9 mouse cellular contexts compared by ENCODE assay signal in the genomic region with DNA sequence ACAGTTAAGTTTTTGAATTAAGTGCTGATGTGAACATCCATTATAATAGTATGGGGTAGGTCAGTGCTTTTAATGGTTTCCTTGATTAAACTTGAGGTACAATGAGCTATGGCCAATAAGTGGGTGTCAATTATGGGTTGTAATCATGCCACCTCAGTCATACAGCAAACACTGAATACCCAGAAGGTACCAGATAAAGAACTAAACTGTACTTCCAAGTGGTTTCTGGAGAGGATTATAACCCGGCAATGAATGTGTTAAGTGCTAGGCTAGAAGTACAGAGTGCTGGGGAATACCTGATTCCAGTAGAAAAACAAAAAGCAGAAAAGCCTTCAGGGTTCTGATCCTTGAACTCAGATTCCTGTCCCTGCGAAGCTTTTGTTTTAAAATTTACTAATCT. TPM values are rescaled to one million over a fixed set of nuclear protein-coding genes. Genes with fewer than 3 reads are reported as not detected.
A peak's percentile ranks its signal among the peaks of the same experiment; 100 is the strongest.
DNase-seq lines count a peak whose midpoint lies in the region; ATAC-seq lines count a peak whose summit lies in the region.
"Had no signal": no experiment of that assay in that cellular context is flagged by ENCODE, and none has a peak within 500 bp of the region (broad histone marks: within the 10 kb centered on the region; RNA-seq: fewer than 3 reads in every experiment).

No protein-coding gene starts in this region.

- H3K4me2 ChIP-seq in heart, embryonic 15.5 days: peak overlapping the region; percentile 87

- H3K4me1 ChIP-seq in heart, embryonic 15.5 days (replicated peaks): peaks cover 35% of the 10 kb centered on the region
- peaks cover 56% of the 10 kb centered on the region for H3K4me1 ChIP-seq in hindbrain, embryonic 10.5 days (replicated peaks)

- ATAC-seq in heart, embryonic 15.5 days (replicated peaks; ENCODE audit: insufficient number of reproducible peaks, insufficient read depth, low FRiP score, low read depth): no peak
- 0 out of 2 replicates have a peak, but pooled peaks have one; percentile 5 for ATAC-seq in megakaryocyte progenitor cell, adult 5-6 weeks (replicated peaks; ENCODE audit: poor library complexity)
- ATAC-seq in monocyte, adult 5-6 weeks (replicated peaks; ENCODE audit: insufficient number of reproducible peaks, low FRiP score, low TSS enrichment, poor library complexity, severe bottlenecking): no peak
- ATAC-seq: Patski had no signal

- H3K36me3 ChIP-seq in heart, embryonic 15.5 days: no peaks in the 10 kb centered on the region
- H3K36me3 ChIP-seq in hindbrain, embryonic 10.5 days: peaks cover 16% of the 10 kb centered on the region; the same call in 1 of the 2 replicates

- WGBS in heart, embryonic 15.5 days: 3% methylated on average over 2 of the region's 2 CpGs
- WGBS in hindbrain, embryonic 10.5 days: 9% methylated on average over 2 of the region's 2 CpGs

- no peaks in the 10 kb centered on the region for H3K9me3 ChIP-seq in heart, embryonic 15.5 days (replicated peaks)
- H3K9me3 ChIP-seq in hindbrain, embryonic 10.5 days: no peaks in the 10 kb centered on the region

- no peak overlapping the region for H3K27ac ChIP-seq in heart, embryonic 15.5 days
- no peak overlapping the region for H3K27ac ChIP-seq in hindbrain, embryonic 10.5 days

- peak overlapping the region; percentile 95 for H3K4me3 ChIP-seq in heart, embryonic 15.5 days
- peak overlapping the region; percentile 96 for H3K4me3 ChIP-seq in hindbrain, embryonic 10.5 days

- H3K9ac ChIP-seq in heart, embryonic 15.5 days: peak overlapping the region; percentile 97

- DNase-seq in heart, adult 11 months: no peak
- DNase-seq in MEL-GATA-1-ER (ENCODE audit: extremely low read depth, low read depth): peak; percentile 18
- DNase-seq in hindbrain, embryonic 10.5 days (ENCODE audit: low spot score): no peak
- DNase-seq in left cerebral cortex, adult 18-20 months (ENCODE audit: low spot score in 2 of 2): no peak
- no peak for DNase-seq in cerebellum, adult 9-10 months

- no peaks in the 10 kb centered on the region for H3K27me3 ChIP-seq in heart, embryonic 15.5 days
- H3K27me3 ChIP-seq in hindbrain, embryonic 10.5 days (ENCODE audit: insufficient read depth, poor library complexity, severe bottlenecking): no peaks in the 10 kb centered on the region
- H3K27me3 ChIP-seq: Patski had no signal

RNA-seq across cellular contexts. Expression of gene Togaram1, which starts 2.5 kb away (rescaled TPM):
- 14.0 and 16.5 TPM in 2 replicates for polyA plus RNA-seq in heart, embryonic 15.5 days (2015; fragmentation: Nextera tagmentation; extraction: Ambion mirVana)
- polyA plus RNA-seq in hindbrain, embryonic 10.5 days (2016; fragmentation: Nextera tagmentation; extraction: Ambion mirVana): 22.2 and 28.7 TPM in 2 replicates
- 38.5 and 41.0 TPM in 2 replicates for total RNA-seq in megakaryocyte progenitor cell, adult 5-6 weeks (2015)
- total RNA-seq in megakaryocyte progenitor cell, adult 5-6 weeks (2017): 39.9 and 48.6 TPM in 2 replicates
- 36.6 to 52.1 TPM (median 47.3 TPM) in 3 replicates for total RNA-seq in monocyte, adult 5-6 weeks (2017)
- total RNA-seq in left cerebral cortex, adult 18-20 months (2021): 10 to 100 TPM; 54.3 to 57.4 TPM

RNA-seq across cellular contexts. Expression of gene Klhl28, which starts 2.7 kb away (rescaled TPM):
- polyA plus RNA-seq in heart, embryonic 15.5 days (2015; fragmentation: Nextera tagmentation; extraction: Ambion mirVana): 8.9 and 10.9 TPM in 2 replicates
- polyA plus RNA-seq in hindbrain, embryonic 10.5 days (2016; fragmentation: Nextera tagmentation; extraction: Ambion mirVana): 10.6 and 12.6 TPM in 2 replicates
- total RNA-seq in megakaryocyte progenitor cell, adult 5-6 weeks (2015): 11.8 and 15.3 TPM in 2 replicates
- total RNA-seq in megakaryocyte progenitor cell, adult 5-6 weeks (2017): 9.2 and 9.4 TPM in 2 replicates
- total RNA-seq in monocyte, adult 5-6 weeks (2017): 15.7 to 31.6 TPM (median 22.7 TPM) in 3 replicates
- total RNA-seq in left cerebral cortex, adult 18-20 months (2021): 10 to 100 TPM; 24.5 to 26.6 TPM

RNA-seq across cellular contexts. Expression of gene Gm527, which starts 50.4 kb away (rescaled TPM):
- 1.3 and 1.9 TPM in 2 replicates for polyA plus RNA-seq in heart, embryonic 15.5 days (2015; fragmentation: Nextera tagmentation; extraction: Ambion mirVana)
- 2.8 and 3.0 TPM in 2 replicates for polyA plus RNA-seq in hindbrain, embryonic 10.5 days (2016; fragmentation: Nextera tagmentation; extraction: Ambion mirVana)
- total RNA-seq in megakaryocyte progenitor cell, adult 5-6 weeks (2015): 0.86 and 1.6 TPM in 2 replicates
- 0.42 and 1.3 TPM in 2 replicates for total RNA-seq in megakaryocyte progenitor cell, adult 5-6 weeks (2017)
- 14.7 to 22.9 TPM (median 20.9 TPM) in 3 replicates for total RNA-seq in monocyte, adult 5-6 weeks (2017)
- total RNA-seq in left cerebral cortex, adult 18-20 months (2021): 10 to 100 TPM; 17.3 to 18.6 TPM
